Mouse (Mus musculus) Patski (cell line): ENCODE data around the gene Gpc6. TPM values are rescaled to one million over a fixed set of nuclear protein-coding genes. Genes with fewer than 3 reads are reported as not detected.
A peak's percentile ranks its signal among the peaks of the same experiment; 100 is the strongest.

Source experiments
- ATAC-seq: fragments of 100-300 bp; one replicate; pipeline ENCODE4 v1.8.0; 2021
- CTCF ChIA-PET: fragments of 350-600 bp; sonication (Branson Sonifier 250); formaldehyde crosslinking; loops from one replicate; lab custom pipeline; 2022; ENCODE audit warnings: inconsistent platforms; lab: Charles Lee
- POLR2A ChIA-PET: fragments of 350-600 bp; sonication (Branson Sonifier 250); formaldehyde crosslinking; loops from one replicate; lab custom pipeline; 2022; ENCODE audit warnings: antibody characterized with exemption, inconsistent platforms; lab: Charles Lee
- DNase-seq: peaks from one replicate; pipeline ENCODE4 v3.0.0-alpha.2; 2011; ENCODE audit warnings: low read depth, low spot score
- H3K27me3 ChIP-seq: fragments of 371-371 bp; one replicate; pipeline ENCODE4 v1.5.1; 2021
- CTCF ChIP-seq: fragments of 100-300 bp; IDR thresholded peaks from one replicate; pipeline ENCODE4 v1.5.1; 2021
- in situ Hi-C: fragments of 300-500 bp; cut with MboI; formaldehyde crosslinking; loops from 3 replicates; pipeline ENCODE4 v1.11.1; 2018; ENCODE audit warnings: low pct_unique_long_range_greater_than_20kb, mixed read lengths
- polyA plus RNA-seq: library from polyadenylated mRNA; unstranded; gene quantifications from one replicate; pipeline ENCODE4 v1.2.3, GENCODE M21; 2021

Gene Gpc6
- polyA plus RNA-seq, 1 experiment from 2014 or later: 56.6 TPM

DNA sequence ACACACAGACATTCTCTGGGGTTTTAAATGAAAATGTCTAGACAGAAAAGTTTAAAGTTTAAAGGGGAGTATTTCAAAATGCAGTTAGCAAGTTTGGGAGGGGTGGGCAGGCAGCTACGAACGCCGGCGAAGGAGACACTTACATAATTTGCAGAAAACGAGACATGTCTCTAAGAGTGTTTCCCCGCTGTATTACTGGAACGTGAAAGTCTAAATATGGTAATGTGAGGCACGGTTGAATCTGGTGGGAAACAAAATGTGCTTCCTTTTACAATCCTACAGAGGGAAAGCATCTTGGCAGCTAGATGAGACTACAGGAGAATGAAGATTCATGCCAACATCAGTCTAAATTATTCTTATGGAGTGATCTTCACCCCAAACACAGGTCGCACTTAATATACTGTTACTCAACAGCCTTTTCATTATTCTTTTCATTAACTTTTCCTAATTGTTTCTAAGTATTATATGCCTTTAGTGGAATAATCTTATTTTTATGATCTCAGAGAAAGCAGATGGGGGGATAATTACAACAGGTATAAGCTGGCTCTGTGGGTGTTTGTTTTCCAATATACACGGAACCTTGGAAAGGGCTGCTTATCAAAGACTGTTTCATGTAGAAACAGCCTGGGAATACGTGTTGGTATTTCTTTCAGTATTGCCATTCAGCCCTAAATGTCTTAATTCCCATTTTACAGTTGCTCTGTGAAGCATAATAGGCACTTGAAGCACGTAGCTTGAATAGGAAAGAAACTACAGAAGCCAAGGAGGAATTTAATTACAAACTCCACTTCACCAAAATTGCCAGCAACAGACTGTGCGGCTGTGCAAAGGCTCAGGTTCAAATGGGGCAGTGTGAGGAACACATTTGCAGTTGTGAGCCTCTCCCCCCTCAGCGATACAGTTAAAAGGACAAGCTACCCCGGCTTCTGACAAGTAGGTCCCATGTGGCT, 885.5 kb downstream of the Gpc6 start:
- ChIA-PET CTCF (no interaction called here), POLR2A (no interaction called here)
- in situ Hi-C loops: no loop called here
- H3K27me3 ChIP-seq: no peaks in the 10 kb centered on the region
- TF ChIP-seq CTCF: no peak
- ATAC-seq: no peak
- DNase-seq: no peak

DNA sequence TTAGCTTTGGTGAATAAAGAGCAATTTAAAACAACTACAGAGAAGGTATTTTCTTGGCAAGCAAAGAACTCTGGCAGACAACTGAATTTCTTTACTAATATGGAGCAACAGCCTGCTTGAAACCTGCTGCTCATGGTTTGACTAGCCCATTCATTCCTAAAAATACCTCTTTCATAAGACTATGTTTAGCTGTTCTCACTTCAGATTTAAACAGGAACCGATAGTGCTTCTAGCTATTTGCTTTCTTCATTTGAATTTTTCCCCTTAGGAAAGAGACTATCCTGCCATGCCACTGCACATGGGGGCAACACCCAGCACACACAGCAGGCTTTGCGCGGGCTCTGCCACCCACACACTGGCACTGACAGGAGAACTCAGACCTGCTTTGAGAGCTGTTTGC, 888.4 kb downstream of the Gpc6 start:
- ATAC-seq: no peak

DNA sequence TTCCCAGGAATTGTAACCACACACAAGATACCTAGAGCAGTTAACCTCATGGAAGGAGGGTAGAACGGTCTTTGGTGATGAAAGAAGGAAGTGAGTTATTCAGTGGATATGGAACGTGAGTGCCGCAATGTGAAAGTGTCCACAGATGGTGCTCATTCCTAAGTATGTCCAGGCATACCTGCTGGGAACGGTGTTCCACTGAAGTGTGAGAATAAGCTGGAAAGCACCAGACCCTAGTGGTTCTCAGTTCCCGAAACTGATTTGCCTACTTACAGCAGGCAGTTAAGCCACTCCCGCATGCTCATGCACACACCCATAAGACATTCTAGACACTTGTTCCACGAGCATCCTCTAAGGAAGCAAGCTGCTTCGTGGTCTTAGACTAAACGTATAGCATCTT, 890.9 kb downstream of the Gpc6 start:
- TF ChIP-seq CTCF: no peak
- ChIA-PET POLR2A (no interaction called here), CTCF (no interaction called here)
- in situ Hi-C loops: no loop called here
- no peaks in the 10 kb centered on the region for H3K27me3 ChIP-seq
- no peak for DNase-seq
- ATAC-seq: no peak

More for the DNA sequence above, 888.4 kb downstream of the Gpc6 start:
- POLR2A ChIA-PET: no interaction called here
- no peak for TF ChIP-seq CTCF
- no peaks in the 10 kb centered on the region for H3K27me3 ChIP-seq
- DNase-seq: no peak
- CTCF ChIA-PET: interaction anchor here (1.0 kb wide), 1 partner anchor 41 kb away, joined by 3 read pairs; no protein-coding TSS in a partner anchor
- in situ Hi-C loops: no loop called here

DNA sequence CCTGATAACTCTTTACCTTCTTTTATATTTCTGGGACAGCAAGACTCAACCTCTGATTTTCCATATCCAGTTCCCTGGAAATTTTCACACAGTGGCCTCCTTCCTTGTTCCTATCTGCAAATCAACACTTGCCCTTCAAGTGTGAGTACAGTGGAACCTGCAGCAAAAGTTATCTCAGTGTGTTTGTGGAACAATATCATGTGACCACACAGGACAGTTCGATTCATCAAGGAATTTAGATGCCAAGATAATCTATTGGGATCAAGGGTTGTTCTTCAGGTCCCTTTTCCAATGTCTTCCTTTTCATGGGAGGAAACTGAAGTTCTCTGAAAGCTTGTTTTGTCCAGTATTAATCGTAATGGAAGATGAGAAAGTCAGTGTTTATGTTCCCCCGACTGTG, 891.6 kb downstream of the Gpc6 start:
- H3K27me3 ChIP-seq: no peaks in the 10 kb centered on the region
- TF ChIP-seq CTCF: no peak
- ATAC-seq: no peak
- CTCF ChIA-PET: no interaction called here
- POLR2A ChIA-PET: no interaction called here
- DNase-seq: no peak
- in situ Hi-C loops: no loop called here

DNA sequence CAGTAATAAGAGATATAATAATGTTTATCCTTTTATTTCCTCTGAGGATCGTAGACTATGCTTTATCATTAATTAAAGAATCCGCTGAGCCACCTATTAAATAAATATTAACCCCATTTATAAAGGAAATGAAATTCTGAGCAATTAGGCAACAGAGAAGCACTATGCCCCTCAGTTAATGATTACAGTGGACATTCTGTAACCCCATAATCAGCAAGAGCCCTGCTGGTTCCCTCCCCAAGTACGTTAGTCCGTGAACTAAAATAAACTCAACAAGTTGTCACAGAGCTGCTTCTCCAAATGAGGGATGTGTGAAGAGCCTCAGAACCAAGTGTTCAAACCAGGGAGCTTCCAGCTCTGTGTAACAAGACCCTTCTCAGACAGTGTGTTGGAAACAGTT, 892.1 kb downstream of the Gpc6 start:
- TF ChIP-seq CTCF: no peak
- POLR2A ChIA-PET: no interaction called here
- H3K27me3 ChIP-seq: no peaks in the 10 kb centered on the region
- ATAC-seq (no peak), DNase-seq (no peak)
- in situ Hi-C loops: no loop called here
- CTCF ChIA-PET: no interaction called here

DNA sequence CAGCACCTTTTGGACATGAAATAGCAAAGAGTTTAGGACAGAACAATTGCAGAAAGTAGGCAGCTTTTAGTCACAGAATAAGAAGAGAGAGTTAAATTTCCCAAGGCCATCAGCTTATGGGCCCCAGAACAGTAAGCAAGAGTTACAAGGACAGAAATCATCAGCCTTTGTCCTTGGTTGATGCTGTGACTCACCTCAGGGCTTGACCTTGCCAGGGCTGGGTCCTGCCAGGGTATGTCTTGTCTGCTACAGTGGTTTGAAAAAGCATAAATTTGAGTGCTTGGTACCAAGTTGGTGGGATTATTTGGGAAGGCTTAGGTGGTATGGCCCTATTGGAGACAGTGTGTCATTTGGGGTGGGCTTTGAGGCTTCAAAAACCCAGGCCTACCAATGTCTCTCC, 899.4 kb downstream of the Gpc6 start:
- in situ Hi-C loops: no loop called here
- DNase-seq (no peak), ATAC-seq (no peak)
- ChIA-PET POLR2A (no interaction called here), CTCF (interaction anchor here (1.2 kb wide), 1 partner anchor 901 kb away, joined by 3 read pairs; no protein-coding TSS in a partner anchor)
- no peak for TF ChIP-seq CTCF
- no peaks in the 10 kb centered on the region for H3K27me3 ChIP-seq

DNA sequence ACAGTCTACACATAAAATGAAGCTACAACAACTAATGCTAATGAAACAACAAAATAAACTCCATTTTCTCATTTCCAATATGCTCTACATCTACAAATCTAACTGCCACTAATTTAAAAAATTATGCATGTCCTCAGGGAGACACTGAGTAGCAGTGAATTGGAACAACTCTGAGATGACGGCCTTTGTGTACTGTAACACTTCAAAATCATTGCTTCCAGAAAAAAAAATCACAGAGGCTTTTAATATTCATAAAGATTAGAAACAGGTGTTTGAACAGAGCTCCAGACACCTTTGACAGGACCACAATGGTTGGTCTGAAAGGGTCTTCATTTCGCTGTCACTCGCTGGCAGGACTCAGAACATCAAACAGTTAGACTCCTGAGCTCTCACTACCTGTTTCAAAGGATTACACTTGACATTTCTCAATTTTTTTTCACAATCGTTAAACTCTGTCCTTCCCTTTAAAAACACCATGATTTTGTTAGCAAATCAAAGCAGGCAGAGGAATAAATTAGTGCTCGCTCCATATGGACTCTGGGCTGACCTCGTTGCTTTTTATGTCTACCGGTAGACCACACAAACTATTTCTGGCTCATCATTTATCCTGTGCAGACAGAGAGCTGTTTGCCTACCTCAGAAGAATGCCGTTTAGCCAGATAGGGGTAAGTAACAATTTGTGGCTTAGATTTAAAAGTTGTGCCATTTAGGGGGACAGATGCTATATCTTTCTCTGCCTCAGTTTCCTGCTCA, 901.4 kb downstream of the Gpc6 start:
- H3K27me3 ChIP-seq: no peaks in the 10 kb centered on the region
- ATAC-seq: no peak
- no peak for TF ChIP-seq CTCF
- ChIA-PET POLR2A (no interaction called here), CTCF (no interaction called here)
- DNase-seq: no peak
- in situ Hi-C loops: no loop called here

DNA sequence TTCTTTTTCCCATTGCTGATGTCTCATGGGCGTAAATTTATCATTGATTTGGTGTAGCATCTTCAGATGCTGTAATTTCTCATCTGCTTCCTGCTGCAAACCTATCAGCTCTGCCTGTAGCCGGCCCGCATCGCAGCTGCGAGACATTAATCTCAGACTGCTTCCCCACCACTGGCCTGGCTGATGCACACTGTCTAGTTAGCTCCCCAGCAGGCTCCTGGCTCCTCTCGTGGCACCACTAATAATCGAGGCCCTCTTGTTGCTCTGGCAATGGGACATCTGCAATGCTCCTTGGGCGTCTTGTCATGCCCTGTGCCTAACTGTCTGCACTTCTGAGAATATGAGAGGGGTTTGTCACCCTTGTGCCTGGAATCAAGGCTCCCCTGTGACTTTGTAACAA, 906.2 kb downstream of the Gpc6 start:
- ATAC-seq (no peak), DNase-seq (no peak)
- no peak for TF ChIP-seq CTCF
- in situ Hi-C loops: no loop called here
- H3K27me3 ChIP-seq: no peaks in the 10 kb centered on the region
- ChIA-PET POLR2A (interaction anchor here (0.7 kb wide), 1 partner anchor 909 kb away, joined by 3 read pairs; no protein-coding TSS in a partner anchor), CTCF (no interaction called here)

DNA sequence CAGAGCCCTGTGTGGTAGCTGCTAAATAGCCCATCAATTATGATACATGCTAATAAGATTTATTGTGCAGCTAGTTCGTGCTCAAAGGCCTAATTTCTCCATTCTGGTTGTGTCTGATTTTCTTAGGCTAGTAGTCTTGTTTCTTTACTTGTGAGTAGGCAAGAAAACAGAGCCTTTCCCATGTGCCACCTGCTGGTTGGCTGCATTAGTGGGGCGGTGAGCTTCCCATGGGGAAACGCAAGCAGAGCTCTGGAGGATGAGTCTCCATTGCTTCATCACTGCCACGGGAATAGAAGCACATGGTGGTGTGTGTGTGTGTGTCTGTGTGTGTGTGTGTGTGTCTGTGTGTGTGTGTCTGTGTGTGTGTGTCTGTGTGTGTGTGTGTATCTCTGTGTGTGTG, 906.6 kb downstream of the Gpc6 start:
- ChIA-PET CTCF (interaction anchor here (0.9 kb wide), 1 partner anchor 9 kb away, joined by 4 read pairs; no protein-coding TSS in a partner anchor), POLR2A (no interaction called here)
- DNase-seq (no peak), ATAC-seq (no peak)
- TF ChIP-seq CTCF: peak; percentile 44
- in situ Hi-C loops: no loop called here
- H3K27me3 ChIP-seq: no peaks in the 10 kb centered on the region

DNA sequence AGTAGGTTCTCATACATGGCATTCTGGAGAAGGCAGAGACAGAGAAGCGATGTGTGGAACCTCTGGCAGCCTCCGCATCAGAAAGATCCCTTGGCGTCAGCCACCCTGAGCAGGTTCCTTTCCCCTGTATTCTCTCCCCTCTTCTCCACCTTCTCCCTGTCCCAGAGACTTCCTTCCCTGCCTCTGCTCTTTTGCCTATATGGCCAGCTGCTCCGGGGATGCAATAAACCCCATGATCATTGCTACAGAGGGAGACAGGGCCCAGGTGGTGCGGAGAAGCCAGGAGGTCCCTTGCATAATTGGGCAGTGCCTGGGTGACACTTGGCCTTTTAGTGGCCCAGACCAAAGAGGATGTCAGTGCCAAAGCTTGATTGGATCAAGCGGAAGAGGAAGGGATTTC, 910.4 kb downstream of the Gpc6 start:
- in situ Hi-C loops: no loop called here
- H3K27me3 ChIP-seq: no peaks in the 10 kb centered on the region
- DNase-seq: no peak
- TF ChIP-seq CTCF: no peak
- ATAC-seq: no peak
- ChIA-PET POLR2A (no interaction called here), CTCF (no interaction called here)

DNA sequence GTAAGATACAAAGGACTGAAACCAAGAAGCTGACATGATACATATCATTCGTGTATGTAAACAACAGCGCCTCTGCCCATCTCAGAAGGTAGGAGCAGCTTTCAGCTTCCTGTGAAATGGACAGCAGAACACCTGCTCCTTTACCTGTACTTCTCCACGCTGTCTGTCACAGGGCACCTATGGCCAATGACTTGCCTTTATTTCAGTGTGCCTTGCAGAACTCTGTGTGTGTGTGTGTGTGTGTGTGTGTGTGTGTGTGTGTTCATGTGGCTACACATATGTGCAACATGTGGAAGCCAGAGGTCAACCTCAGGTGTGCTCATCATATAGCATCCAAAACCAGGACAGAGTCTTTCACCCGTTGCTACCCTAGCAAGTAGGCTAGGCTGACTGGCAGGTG, 911.9 kb downstream of the Gpc6 start:
- in situ Hi-C loops: no loop called here
- ChIA-PET POLR2A (interaction anchor here (0.7 kb wide), 1 partner anchor 35 kb away, joined by 3 read pairs; no protein-coding TSS in a partner anchor), CTCF (no interaction called here)
- no peak for TF ChIP-seq CTCF
- ATAC-seq: no peak
- no peak for DNase-seq
- H3K27me3 ChIP-seq: no peaks in the 10 kb centered on the region
